Mouse (Mus musculus) stomach, embryonic 14.5 days (tissue): ENCODE results near the gene Gm853. TPM values are rescaled to one million over a fixed set of nuclear protein-coding genes. Genes with fewer than 3 reads are reported as not detected.
"Not testable (repeated sequence)": the region's sequence is repeated elsewhere in the genome, so short reads cannot be mapped to it uniquely, and the experiment has no call there.

Source experiments
- ATAC-seq: fragments of 200-750 bp; cut with Nextera tagmentation; 2 replicates; pipeline ENCODE4 v1.8.0; 2017; ENCODE audit warnings: low read depth, moderate TSS enrichment; ENCODE audit not compliant: insufficient number of reproducible peaks, insufficient read depth, low FRiP score
- H3K27ac ChIP-seq: fragments of 300-500 bp; sonication (generic); 2 replicates; pipeline ENCODE4 v1.5.1; 2014; ENCODE audit warnings: mild to moderate bottlenecking, low read length, moderate library complexity, mixed read lengths
- H3K27me3 ChIP-seq: fragments of 300-500 bp; sonication (generic); 2 replicates; pipeline ENCODE4 v1.6.1; 2014; ENCODE audit warnings: low read length, control low read depth, mixed read lengths; ENCODE audit not compliant: control insufficient read depth, insufficient read depth
- H3K36me3 ChIP-seq: fragments of 300-500 bp; sonication (generic); 2 replicates; pipeline ENCODE4 v1.6.1; 2014; ENCODE audit warnings: mild to moderate bottlenecking, control low read depth, low read length, moderate library complexity, mixed read lengths; ENCODE audit not compliant: control insufficient read depth, insufficient read depth
- H3K4me1 ChIP-seq: fragments of 300-500 bp; sonication (generic); 2 replicates; pipeline ENCODE4 v1.6.1; 2014; ENCODE audit warnings: low read length, control low read depth, mixed read lengths; ENCODE audit not compliant: control insufficient read depth, insufficient read depth
- H3K4me2 ChIP-seq: fragments of 300-500 bp; sonication (generic); replicated peaks from 2 replicates; pipeline ENCODE4 v1.6.1; 2014; ENCODE audit warnings: low read depth, low read length, control low read depth
- H3K4me3 ChIP-seq: fragments of 300-500 bp; sonication (generic); 2 replicates; pipeline ENCODE4 v1.5.1; 2014; ENCODE audit warnings: low read depth, low read length, control low read depth
- H3K9ac ChIP-seq: fragments of 300-500 bp; sonication (generic); replicated peaks from 2 replicates; pipeline ENCODE4 v1.6.1; 2014; ENCODE audit warnings: low read depth, mild to moderate bottlenecking, control low read depth, low read length, moderate library complexity, mixed read lengths
- H3K9me3 ChIP-seq: fragments of 300-500 bp; sonication (generic); 2 replicates; pipeline ENCODE4 v1.6.1; 2016; ENCODE audit warnings: low read depth, low read length, control low read depth; ENCODE audit not compliant: control insufficient read depth
- WGBS: fragments of 180-500 bp; shearing (Covaris S2); extraction: QIAGEN DNeasy Blood & Tissue Kit; methylation state at CpG from one replicate; pipeline ENCODE4 v1.1.7; 2014; 5-methylcytosine and 5-hydroxymethylcytosine counted together
- polyA plus RNA-seq: library from polyadenylated mRNA; unstranded; fragments of >200 nt; fragmentation: Nextera tagmentation; extraction: Ambion mirVana; gene quantifications from 2 replicates; pipeline ENCODE4 v1.2.1, GENCODE M21; 2014

The Gm853 gene
- polyA plus RNA-seq, 1 experiment from 2014 or later = not detected

DNA sequence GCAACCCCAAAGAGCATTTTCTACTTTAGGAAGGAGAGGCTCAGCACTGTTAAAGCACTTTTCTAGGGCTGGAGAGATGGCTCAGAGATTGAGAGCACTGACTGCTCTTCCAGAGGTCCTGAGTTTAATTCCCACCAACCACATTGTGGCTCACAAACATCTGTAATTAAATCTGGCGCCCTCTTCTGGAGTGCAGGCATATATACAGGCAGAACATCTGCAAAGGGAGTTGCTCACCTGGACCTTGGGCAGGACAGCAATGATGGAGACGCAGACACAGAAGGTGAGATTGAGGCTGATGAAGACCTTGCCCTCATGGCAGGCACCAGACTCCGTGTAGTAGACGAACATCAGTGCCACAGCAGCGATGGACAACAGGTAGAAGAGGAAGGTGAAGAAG is 38.2 kb upstream of the Gm853 start:
- Histone ChIP-seq H3K9me3 (no peaks in the 10 kb centered on the region), H3K36me3 (no peaks in the 10 kb centered on the region), H3K27me3 (no peaks in the 10 kb centered on the region), H3K4me2 (no peak overlapping the region), H3K9ac (no peak overlapping the region), H3K27ac (no peak overlapping the region), H3K4me3 (no peak overlapping the region), H3K4me1 (no peaks in the 10 kb centered on the region)
- ATAC-seq = no peak
- 30% methylated on average over 5 of the region's 5 CpGs for WGBS

DNA sequence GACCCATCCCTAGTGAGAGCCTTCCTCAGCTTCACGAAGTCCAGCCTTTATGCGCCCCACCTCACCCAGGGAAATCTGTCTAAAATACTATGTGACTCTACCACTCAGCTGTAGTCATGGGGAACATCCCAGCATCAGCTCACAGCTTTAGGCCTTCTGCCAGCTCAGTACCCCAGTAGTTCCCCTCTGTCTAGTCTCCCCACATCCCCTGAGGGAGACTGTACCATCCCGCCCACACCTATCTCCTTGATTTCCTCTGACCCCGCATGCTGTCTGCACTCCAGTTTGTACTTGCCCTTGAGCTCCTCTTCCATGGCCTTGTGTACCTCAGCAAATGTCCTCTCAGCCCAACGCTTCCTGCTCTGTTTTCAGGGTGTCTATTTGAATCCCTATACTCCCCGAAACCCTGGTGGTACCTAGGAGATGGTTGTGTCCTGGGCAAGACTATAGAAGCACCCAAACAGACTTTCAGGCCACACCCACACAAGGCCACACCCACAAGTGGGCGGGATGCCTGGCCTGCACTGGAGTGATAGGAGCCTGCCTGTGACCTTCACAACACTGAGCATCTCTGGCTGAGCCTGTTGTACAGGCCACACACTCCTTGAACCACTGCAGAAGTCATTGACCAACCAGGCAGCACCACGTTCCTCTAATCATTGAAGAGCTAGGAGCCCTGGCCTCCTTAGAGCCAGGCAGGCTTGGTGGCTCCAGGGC is 30.4 kb upstream of the Gm853 start:
- H3K27ac ChIP-seq = no peak overlapping the region
- H3K9ac ChIP-seq = no peak overlapping the region
- 0 out of 2 replicates have a peak, but pooled peaks cover 2% of the 10 kb centered on the region for H3K36me3 ChIP-seq
- no peaks in the 10 kb centered on the region for H3K4me1 ChIP-seq
- 63% methylated on average over 8 of the region's 8 CpGs for WGBS
- H3K4me3 ChIP-seq = no peak overlapping the region
- H3K4me2 ChIP-seq = no peak overlapping the region
- H3K27me3 ChIP-seq = no peaks in the 10 kb centered on the region
- ATAC-seq = peak; percentile 89; the same call in 1 of the 2 replicates
- H3K9me3 ChIP-seq = no peaks in the 10 kb centered on the region

DNA sequence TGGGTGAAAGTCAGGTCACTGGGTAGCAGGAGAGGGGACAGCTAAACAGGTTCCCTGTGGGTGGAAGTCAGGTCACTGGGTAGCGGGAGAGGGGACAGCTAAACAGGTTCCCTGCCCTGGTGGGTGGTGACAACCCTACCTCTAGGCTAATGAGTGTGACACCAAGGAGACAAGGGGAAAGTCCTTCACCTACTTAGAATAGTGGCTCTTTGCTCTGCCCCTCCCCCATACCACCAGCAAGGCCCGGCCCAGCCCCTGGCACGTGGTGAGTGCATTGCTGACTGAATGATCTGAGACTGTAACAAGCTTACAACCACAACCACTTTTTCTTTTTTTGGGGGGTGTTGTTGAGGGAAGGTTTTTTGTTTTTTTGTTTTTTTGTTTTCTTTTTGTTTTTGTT is 29.6 kb upstream of the Gm853 start:
- Histone ChIP-seq H3K4me2 (no peak overlapping the region), H3K27ac (no peak overlapping the region), H3K4me3 (no peak overlapping the region), H3K27me3 (no peaks in the 10 kb centered on the region), H3K4me1 (no peaks in the 10 kb centered on the region), H3K9me3 (no peaks in the 10 kb centered on the region), H3K36me3 (0 out of 2 replicates have a peak, but pooled peaks cover 2% of the 10 kb centered on the region), H3K9ac (no peak overlapping the region)
- WGBS = 42% methylated on average over 3 of the region's 3 CpGs
- ATAC-seq = no peak

DNA sequence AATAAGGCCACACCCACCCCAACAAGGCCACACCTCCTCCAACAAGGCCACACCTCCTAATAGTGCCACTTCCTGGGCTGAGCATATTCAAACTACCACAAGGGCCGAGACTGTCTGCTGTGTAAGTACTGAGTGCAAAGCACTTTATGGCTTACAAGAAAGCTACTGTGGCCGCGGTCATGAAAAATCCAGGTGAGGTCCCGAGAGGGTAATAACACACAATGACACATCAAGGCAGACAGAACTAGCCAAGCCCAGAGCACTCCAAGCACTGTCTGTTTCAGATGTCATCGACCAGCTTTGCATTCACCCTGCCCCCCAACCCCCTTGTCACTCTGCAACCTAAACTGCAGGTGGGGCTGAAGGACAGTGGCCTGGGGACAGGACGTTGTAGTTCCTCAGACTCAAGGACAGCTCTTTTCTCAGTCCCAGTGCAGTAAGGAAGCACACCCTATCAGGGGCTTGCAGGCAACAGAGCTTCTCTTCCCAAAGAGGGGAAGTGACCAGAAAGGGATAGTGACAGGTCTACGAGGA is 29.0 kb upstream of the Gm853 start:
- Histone ChIP-seq H3K27ac (no peak overlapping the region), H3K4me2 (no peak overlapping the region), H3K27me3 (no peaks in the 10 kb centered on the region), H3K4me1 (no peaks in the 10 kb centered on the region), H3K36me3 (0 out of 2 replicates have a peak, but pooled peaks cover 2% of the 10 kb centered on the region), H3K9me3 (no peaks in the 10 kb centered on the region), H3K9ac (no peak overlapping the region), H3K4me3 (no peak overlapping the region)
- ATAC-seq = 0 out of 2 replicates have a peak, but pooled peaks have one; percentile 7
- WGBS = 31% methylated on average over 7 of the region's 7 CpGs

DNA sequence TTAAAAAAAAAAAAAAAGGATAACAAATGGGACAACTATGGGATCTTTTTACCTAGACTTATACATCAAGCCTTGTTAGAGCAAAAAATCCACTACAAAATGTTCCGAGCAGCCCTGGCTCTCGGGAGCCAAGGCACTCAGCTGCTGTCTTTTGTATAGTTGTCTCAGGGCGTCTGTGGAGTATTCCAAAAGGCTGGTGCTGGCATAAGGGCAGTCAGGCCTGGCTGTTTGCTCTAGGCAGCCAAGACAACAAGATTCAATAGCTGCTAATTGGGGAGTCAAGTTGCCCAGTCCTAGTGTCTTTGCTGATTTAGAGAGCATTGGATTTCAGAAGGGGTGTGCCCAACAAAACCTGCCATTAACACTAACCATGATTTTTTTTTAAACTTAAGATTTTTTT is 26.4 kb upstream of the Gm853 start:
- Histone ChIP-seq H3K27me3 (no peaks in the 10 kb centered on the region), H3K4me3 (no peak overlapping the region), H3K9me3 (no peaks in the 10 kb centered on the region), H3K4me2 (no peak overlapping the region), H3K9ac (no peak overlapping the region), H3K4me1 (no peaks in the 10 kb centered on the region), H3K27ac (no peak overlapping the region), H3K36me3 (0 out of 2 replicates have a peak, but pooled peaks cover 1% of the 10 kb centered on the region)
- WGBS = 63% methylated on average over 3 of the region's 3 CpGs
- ATAC-seq = no peak

DNA sequence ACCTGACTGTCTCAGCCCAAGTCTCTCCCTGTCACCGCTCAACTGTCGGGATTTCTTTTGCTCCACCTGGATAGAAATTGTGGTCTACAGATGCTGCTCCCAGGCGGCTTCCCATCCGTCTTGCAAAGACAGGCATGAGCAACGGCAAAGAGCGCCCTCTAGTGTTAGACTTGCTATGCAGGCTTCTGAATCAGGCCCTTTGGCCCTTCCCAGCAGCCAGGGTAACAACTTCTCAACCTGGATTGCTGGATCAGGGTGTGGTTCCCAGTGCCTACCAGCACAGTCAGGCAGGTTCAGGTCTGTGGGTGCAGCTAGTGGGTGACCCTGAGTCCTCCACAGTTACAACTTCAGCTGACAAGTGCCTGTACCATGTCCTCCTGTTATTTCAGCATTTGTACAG is 23.9 kb upstream of the Gm853 start:
- Histone ChIP-seq H3K9ac (no peak overlapping the region), H3K9me3 (no peaks in the 10 kb centered on the region), H3K4me2 (no peak overlapping the region), H3K4me1 (no peaks in the 10 kb centered on the region), H3K4me3 (no peak overlapping the region), H3K27me3 (no peaks in the 10 kb centered on the region), H3K36me3 (no peaks in the 10 kb centered on the region), H3K27ac (no peak overlapping the region)
- ATAC-seq = no peak; the same call in 1 of the 2 replicates
- 3% methylated on average over 6 of the region's 6 CpGs for WGBS

DNA sequence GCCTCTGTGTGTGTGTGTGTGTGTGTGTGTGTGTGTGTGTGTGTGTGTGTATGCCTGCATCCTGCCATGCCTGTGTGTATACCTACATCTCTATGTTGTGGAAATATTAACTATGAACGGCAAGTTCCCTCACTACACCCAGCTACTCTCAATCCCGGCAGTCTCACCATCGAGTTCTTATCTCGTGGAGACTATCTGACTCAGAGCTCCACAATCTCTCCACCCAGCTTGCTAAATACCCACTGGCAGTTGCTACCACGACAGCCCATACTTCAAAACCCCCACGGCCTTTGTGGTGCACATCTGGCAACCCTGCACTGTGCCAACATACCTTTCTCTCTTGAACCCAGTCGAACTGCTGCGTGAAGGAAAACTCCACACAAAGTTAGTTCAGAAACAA is 22.5 kb upstream of the Gm853 start:
- Histone ChIP-seq H3K4me2 (no peak overlapping the region), H3K9ac (no peak overlapping the region), H3K9me3 (no peaks in the 10 kb centered on the region), H3K27ac (no peak overlapping the region), H3K36me3 (no peaks in the 10 kb centered on the region), H3K4me1 (no peaks in the 10 kb centered on the region), H3K4me3 (no peak overlapping the region), H3K27me3 (no peaks in the 10 kb centered on the region)
- no peak for ATAC-seq
- 69% methylated on average over 8 of the region's 8 CpGs for WGBS

DNA sequence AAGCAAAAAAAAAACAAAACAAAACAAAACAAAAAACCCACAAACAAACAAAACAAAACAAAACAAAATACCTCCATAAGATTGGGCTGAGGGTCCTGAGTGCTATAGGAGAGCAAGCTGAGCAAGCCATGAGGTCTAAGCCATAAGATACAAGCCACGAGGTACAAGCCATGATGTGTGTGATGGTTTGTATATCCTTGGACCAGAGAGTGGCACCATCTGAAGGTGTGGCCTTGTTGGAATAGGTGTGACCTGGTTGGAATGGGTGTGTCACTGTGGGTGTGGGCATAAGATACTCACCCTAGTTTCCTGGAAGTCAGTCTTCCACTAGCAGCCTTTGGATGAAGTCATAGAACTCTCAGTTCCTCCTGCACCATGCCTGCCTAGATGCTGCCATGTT is 21.4 kb upstream of the Gm853 start:
- WGBS = 87% methylated on average over 1 of the region's 1 CpGs
- ATAC-seq = not testable (repeated sequence)

More for the DNA sequence above, 21.4 kb upstream of the Gm853 start:
- H3K4me2 ChIP-seq, H3K27ac ChIP-seq, H3K36me3 ChIP-seq, H3K9ac ChIP-seq, H3K9me3 ChIP-seq, H3K4me3 ChIP-seq, H3K4me1 ChIP-seq, H3K27me3 ChIP-seq: not testable (repeated sequence)
